Mouse (Mus musculus) layer of hippocampus, adult 9-11 months (tissue): ENCODE measurements around the gene Trim11.
"Not testable (repeated sequence)": the region's sequence is repeated elsewhere in the genome, so short reads cannot be mapped to it uniquely, and the experiment has no call there.

Experiments
- DNase-seq: peaks from one replicate; pipeline ENCODE4 v3.0.0; 2022

Gene Trim11

GRCm38 (mm10) chr11:58978027-58978705 lies at the start of gene Trim11:
Gene Trim11, plus strand, starts transcription at chr11:58978093.
- peak; percentile 56 for DNase-seq

DNA sequence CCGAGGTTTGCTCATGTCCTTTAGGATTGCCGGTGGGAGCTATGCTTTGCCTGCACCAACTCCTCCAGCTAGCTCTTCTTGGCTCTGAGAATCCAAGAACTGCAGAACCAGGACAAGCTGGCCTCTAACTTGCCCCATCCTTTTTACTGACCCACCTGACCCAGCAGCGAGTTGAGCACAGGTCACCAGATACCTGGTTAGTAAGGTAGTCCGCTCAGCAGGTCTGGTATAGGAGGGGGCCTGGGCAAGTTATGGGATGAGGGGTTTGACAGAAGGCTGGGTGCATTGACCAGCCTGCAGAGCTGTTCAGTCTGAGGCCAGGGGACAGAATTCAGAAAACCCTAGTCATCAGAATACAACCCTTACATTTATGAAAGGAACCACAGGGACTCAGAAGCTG lies 48.8 kb upstream of the Trim11 start:
- no peak for DNase-seq

DNA sequence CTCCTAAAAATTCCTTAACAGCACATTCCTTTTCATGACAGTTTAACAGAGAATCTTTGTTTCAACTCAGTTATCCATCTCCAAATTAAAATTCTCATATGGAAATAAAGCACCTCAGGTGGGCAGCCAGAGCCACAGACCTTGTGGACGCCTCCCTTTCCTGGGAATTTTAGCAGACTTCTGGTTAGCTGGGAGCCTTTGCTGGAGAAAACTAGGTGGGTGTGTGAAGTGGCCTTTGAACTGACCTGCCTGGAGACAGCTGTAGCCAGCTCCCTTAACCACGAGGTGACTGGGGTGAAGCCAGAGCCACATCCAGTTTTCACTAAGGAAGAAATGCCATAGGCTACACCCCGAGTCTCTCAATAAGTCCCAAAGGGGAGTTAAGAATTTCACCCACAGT lies 48.3 kb upstream of the Trim11 start:
- no peak for DNase-seq

- DNase-seq: no peak
These were observed 47.6 kb upstream of the Trim11 start for GRCm38 (mm10) chr11:58930254-58930653.

- no peak for DNase-seq
These were observed 46.3 kb upstream of the Trim11 start for GRCm38 (mm10) chr11:58931576-58931975.

GRCm38 (mm10) chr11:58937909-58938308 lies 40.0 kb upstream of the Trim11 start:
- no peak for DNase-seq

DNA sequence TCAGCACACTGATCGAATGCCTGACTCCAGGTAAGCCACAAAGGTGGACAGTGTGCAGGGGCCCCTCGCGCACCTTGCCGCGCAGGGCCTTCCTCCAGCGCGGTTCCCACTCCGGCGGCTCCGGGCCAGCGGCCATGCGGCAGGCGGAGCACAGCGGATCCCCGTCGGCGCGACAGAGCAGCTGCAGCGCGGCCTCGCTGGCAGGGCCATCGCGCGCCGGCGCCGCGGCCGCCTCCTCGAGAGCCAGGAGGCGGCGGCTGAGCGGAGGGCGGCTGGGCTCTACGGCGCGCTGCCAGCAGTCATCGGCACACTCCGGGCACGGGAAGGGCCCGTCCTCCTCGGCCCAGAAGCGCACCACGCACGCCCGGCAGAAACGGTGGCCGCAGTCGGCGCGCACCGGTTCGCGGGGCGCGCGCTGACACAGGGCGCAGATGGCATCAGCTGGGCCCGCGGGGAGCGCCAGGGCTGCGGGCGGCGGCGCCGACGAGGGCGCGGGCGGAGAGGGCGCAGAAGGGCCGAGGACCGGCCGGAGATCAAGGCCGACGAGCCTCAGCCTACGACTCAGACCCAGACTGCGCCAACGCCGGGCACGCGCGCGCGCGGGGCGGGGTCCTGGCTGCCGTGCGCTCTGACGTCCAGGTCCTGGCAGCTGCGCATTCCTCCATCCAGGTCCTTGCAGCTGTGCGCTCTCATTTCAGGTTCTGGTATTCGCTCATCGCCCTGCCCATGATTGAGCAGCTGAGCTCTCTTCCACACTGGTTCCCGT lies 39.4 kb upstream of the Trim11 start, which contains the start of gene Rnf187:
Rnf187 (minus strand) TSS at position 595 of the 766 bp plus-strand sequence.
- peak; percentile 95 for DNase-seq

DNA sequence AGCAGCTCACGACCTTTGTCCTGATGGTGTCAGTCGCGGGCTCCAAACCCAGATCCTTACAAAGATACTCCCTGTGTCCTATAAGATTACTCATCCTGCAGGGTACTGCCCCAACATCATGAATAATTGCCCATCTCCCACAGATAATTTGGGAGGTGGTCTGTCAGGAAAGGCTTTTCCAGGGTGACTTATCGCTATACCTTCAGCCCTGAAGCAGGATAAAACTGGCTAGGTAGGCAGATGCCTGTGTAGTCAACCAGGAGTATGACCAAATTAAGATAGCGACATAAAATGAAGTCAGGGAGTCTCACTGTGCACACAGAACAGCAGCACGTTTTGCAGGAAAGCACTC lies 38.8 kb upstream of the Trim11 start:
- no peak for DNase-seq

DNA sequence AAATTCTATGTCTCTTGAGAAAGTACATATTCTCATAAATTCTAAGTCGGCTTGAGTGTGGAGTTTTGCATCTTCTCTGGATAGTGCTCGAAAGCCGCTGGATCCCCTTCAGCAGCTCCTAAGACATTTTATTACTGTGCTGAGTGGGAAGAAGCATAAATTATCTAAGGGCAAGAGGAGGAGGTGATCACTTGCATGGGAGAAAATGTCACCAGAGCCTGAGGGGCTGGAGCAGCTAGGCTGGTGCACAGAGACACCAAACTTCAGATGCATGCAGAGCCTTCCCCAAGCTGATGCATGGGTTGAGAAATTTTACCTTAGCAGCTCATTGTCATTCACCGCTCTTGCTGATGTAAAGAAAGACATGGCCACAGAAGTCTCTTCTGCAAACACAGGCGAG lies 33.8 kb upstream of the Trim11 start:
- DNase-seq: no peak

DNA sequence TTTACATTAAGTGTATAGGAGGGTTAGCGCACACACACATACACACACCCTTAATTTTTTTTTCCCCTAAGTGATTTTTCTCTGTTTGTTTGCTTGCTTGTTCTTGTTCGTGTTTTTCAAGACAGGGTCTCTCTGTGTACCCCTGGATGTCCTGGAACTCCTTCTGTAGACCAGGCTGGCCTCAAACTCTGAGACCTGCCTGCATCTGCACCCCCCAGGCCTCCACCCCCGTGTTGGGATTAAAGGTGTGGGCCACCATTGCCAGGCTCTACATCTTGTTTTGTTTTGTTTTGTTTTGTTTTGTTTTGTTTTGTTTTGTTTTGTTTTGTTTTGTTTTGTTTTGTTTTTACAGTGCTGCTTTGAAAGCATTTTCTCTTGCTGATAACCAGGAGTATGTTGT lies 30.6 kb upstream of the Trim11 start:
- no peak for DNase-seq

- peak; percentile 66 for DNase-seq
These were observed 29.9 kb upstream of the Trim11 start for GRCm38 (mm10) chr11:58947798-58948528.

GRCm38 (mm10) chr11:58948542-58949479 lies 29.1 kb upstream of the Trim11 start, which contains the start of gene Hist3h2ba:
Gene Hist3h2ba, plus strand, starts transcription at chr11:58948920.
- peak; percentile 89 for DNase-seq

DNA sequence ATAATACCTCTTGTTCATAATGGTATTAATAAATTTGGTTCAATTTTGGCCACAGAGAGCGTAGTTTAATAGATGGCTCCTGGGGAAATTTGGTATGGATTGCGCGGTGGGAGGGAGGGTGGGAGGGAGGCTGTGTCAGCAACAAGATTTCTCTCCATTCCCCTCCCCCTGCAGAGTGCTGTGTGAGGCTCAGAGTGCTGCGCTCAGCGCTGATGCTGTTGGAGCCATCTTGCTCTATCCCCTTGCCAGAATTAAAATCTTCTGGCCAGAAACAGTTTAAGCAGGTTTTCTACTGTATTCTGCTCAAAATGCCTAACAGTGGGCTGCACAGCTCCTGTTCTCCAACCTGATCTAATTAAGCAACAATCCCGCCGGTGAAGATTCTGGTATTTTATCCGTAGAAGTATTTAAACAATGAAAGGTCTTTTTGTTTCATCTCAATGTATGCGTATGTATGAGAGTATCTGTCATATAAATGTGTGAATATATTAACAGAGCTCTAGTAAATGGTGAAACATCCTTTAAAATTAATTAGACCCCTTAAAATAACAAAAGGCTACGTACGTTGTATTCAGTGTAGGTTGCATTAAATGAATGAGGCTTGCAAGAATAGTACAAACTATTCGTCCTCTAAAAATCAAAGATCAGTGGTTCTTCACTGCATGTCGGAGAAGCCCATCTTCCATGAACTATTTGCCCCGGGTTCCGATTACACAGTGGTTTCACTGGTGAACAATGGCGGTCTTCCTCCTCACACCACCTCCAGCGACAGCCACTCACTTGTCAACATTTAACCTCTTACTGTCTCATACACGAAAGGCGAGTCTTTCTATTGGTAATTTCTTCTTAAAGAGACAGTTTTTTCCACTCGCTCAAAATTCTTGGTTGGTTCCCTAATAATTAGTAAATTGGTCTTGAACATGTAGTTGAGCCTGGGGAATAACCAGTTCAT lies 28.1 kb upstream of the Trim11 start:
- peak; percentile 83 for DNase-seq

DNA sequence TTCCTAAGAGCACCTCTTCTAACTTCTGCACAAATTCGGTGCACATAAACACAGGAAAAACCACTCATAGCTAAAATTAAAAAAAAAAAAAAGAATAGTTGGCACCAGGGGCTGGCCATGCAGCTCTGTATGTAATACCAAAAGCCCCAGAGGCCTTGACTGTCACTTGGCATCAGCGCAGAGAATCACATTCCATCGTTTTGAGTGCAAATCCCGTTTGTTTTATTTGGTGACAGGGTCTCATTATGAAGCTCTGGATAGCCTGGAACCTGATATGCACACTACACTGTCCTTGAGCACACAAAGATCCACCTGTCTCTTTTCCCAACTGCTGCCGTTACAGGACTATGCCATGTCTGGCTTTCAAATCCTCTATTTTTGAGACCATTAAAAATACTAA lies 26.7 kb upstream of the Trim11 start:
- DNase-seq: no peak

GRCm38 (mm10) chr11:58953351-58954169 lies 24.3 kb upstream of the Trim11 start:
- DNase-seq: peak; percentile 52

DNA sequence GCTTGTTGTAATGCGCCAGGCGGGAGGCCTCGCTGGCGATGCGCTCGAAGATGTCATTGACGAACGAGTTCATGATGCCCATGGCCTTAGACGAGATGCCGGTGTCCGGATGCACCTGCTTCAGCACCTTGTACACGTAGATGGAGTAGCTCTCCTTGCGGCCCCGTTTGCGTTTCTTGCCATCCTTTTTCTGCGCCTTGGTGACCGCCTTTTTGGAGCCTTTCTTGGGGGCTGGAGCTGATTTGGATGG lies 23.8 kb upstream of the Trim11 start:
- DNase-seq: not testable (repeated sequence)

DNA sequence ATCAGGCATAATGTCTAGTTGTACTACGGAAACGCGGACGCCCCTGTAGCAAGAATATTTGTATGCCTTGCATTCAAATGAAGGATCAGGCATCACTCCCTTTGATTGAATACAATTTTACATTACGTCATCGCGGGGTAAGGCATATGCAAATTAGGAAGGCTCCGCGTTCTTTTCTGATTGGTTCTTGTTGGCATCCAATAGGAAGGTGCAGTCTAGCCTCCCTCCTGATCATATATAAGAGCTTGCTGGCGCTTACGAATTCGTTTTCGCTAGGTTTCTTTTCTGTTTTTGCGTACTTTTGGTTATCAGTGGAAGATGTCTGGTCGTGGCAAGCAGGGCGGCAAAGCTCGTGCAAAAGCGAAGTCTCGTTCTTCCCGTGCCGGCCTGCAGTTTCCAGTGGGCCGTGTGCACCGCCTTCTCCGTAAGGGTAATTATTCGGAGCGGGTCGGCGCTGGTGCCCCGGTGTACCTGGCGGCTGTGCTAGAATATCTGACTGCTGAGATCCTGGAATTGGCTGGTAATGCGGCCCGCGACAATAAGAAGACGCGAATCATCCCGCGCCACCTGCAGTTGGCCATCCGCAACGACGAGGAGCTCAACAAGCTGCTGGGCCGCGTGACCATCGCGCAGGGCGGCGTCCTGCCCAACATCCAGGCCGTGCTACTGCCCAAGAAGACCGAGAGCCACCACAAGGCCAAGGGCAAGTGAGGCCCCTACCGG lies 23.3 kb upstream of the Trim11 start, which contains the start of the genes Hist3h2a and Trim17:
Hist3h2a (plus strand) TSS at position 266 of the 723 bp plus-strand sequence.
Trim17 (plus strand) TSS at position 266 of the 723 bp plus-strand sequence.
- peak; percentile 98 for DNase-seq

DNA sequence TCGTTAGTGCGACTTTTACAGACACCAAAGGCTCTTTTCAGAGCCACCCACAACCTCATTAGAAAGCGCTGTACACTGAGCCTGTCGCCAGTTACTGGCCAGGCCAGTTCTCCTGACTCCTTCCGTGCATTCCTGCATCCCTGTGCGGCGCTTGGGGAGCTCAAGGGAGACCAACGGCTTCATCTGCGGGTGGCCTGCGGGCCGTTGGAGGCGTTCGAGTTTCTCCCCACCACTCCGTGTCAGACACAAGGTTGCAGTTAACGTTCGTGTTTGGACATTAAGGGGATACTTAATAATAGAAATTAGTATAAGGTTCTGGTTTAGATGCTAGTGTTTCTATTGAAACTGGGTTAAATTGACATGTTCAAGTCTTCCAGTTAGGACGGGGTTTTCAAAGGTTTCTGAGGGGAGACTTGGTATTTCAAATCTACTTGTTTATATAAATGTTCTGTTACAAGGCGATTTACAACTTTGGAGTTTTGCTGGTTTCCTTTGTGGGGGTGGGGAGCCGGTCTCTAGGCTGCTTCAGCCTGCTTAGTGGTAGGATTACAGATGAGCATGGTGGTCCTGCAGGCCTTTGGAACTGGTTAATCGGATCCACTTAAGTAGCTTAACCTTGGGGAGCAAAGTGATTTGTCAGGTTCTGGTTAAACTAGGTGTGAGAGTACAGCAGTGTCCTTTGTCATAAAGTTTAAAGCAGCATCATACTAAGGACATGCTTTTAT lies 22.6 kb upstream of the Trim11 start:
- no peak for DNase-seq

- no peak for DNase-seq
These were observed 22.0 kb upstream of the Trim11 start for GRCm38 (mm10) chr11:58955868-58956257.
